Mouse (Mus musculus) stomach, postnatal 0 days (tissue): ENCODE measurements around the gene Cacnb4.

Experiments
- CTCF ChIP-seq: IDR thresholded peaks from 2 replicates; pipeline ENCODE4 v1.5.1; 2016; ENCODE audit warnings: antibody characterized with exemption, low read depth, mild to moderate bottlenecking, moderate library complexity
- EP300 ChIP-seq: optimal IDR thresholded peaks from 2 replicates; pipeline ENCODE3; 2016; ENCODE audit warnings: antibody characterized with exemption

GRCm38 (mm10) chr2:52581132-52581781 is 95.4 kb downstream of the Cacnb4 start:
- TF ChIP-seq CTCF (no peak), EP300 (no peak)
